8 mouse cellular contexts compared by ENCODE assay signal in the genomic region with DNA sequence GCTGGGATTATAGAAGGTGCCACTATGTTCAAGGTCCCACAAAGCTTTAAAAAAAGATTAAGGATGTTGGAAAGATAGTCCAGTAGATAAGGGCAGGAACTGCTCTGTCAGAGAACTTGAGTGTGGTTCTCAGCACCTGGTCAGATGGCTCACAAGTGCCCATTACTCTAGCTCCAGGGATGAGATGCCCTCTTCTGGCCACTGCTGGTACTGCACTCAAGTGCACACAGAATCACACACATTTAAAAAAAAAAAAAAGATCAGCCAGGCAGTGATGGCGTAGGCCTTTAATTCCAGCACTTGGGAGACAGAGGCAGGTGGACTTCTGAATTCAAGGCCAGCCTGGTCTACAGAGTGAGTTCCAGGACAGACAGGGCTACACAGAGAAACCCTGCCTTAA. TPM values are rescaled to one million over a fixed set of nuclear protein-coding genes. Genes with fewer than 3 reads are reported as not detected.
DNase-seq lines count a peak whose midpoint lies in the region; ATAC-seq lines count a peak whose summit lies in the region.

No protein-coding gene starts in this region.

- H3K36me3 ChIP-seq in limb, embryonic 11.5 days (ENCODE audit: control insufficient read depth, insufficient read depth, low read length): no peaks in the 10 kb centered on the region; the same call in 1 of the 2 replicates

- H3K27ac ChIP-seq in limb, embryonic 11.5 days (replicated peaks; ENCODE audit: low read depth, low read length): no peak overlapping the region

- H3K9me3 ChIP-seq in limb, embryonic 11.5 days (ENCODE audit: control insufficient read depth, low read length): no peaks in the 10 kb centered on the region

- intact Hi-C loops in left cerebral cortex, postnatal 14 days (cut with DNase I): no loop called here
- intact Hi-C loops in left cerebral cortex, postnatal 25 days (cut with DNase I): loop anchor here (10.0 kb wide), 1 partner anchor 283 kb away; no protein-coding TSS in a partner anchor

- DNase-seq in cerebellum, postnatal 14 days: peak; percentile 39 to 74
- no peak for DNase-seq in cerebellum, adult 9-10 months
- peak; percentile 26 to 56 for DNase-seq in left cerebral cortex, postnatal 14 days (ENCODE audit: low spot score in 2 of 2)
- DNase-seq in left cerebral cortex, postnatal 25 days (ENCODE audit: low spot score in 2 of 2): no peak
- DNase-seq in MN1 (ENCODE audit: low spot score): peak; percentile 33
- peak; percentile 63 for DNase-seq in limb, embryonic 11.5 days (ENCODE audit: low spot score)
- DNase-seq in thymus, postnatal 25 days: peak; percentile 53
- no peak for DNase-seq in layer of hippocampus, postnatal 36 days

- no peak for ATAC-seq in limb, embryonic 11.5 days (ENCODE audit: insufficient number of reproducible peaks, low FRiP score, low TSS enrichment, low read depth)

- no peak overlapping the region for H3K9ac ChIP-seq in limb, embryonic 11.5 days (ENCODE audit: low read length)

- 85% methylated on average over 1 of the region's 1 CpGs for WGBS in limb, embryonic 11.5 days

- no peak overlapping the region for H3K4me2 ChIP-seq in limb, embryonic 11.5 days (ENCODE audit: low read depth, severe bottlenecking)

- no peak overlapping the region for H3K4me3 ChIP-seq in limb, embryonic 11.5 days (ENCODE audit: low read depth, low read length)

- H3K4me1 ChIP-seq in limb, embryonic 11.5 days (ENCODE audit: control insufficient read depth, insufficient read depth, low read length): no peaks in the 10 kb centered on the region

- H3K27me3 ChIP-seq in limb, embryonic 11.5 days (ENCODE audit: control insufficient read depth, insufficient read depth, low read length): no peaks in the 10 kb centered on the region

RNA-seq across cellular contexts. Expression of a gene that starts 25.3 kb away (rescaled TPM):
- total RNA-seq in left cerebral cortex, postnatal 14 days (2021): 10 to 100 TPM; 32.4 to 35.0 TPM
- total RNA-seq in left cerebral cortex, postnatal 25 days (2021): 10 to 100 TPM; 36.4 to 40.0 TPM
- polyA plus RNA-seq in limb, embryonic 11.5 days (2014; fragmentation: Nextera tagmentation; extraction: Ambion mirVana): 13.3 and 13.4 TPM in 2 replicates
- total RNA-seq in layer of hippocampus, postnatal 36 days (2021): 10 to 100 TPM; 34.2 to 36.6 TPM

RNA-seq across cellular contexts. Expression of a gene that starts 45.3 kb away (rescaled TPM):
- total RNA-seq in left cerebral cortex, postnatal 14 days (2021): 10 to 100 TPM; 84.5 to 90.8 TPM
- 10 to 100 TPM; 81.1 to 89.5 TPM for total RNA-seq in left cerebral cortex, postnatal 25 days (2021)
- polyA plus RNA-seq in limb, embryonic 11.5 days (2014; fragmentation: Nextera tagmentation; extraction: Ambion mirVana): 93.9 and 97.4 TPM in 2 replicates
- total RNA-seq in layer of hippocampus, postnatal 36 days (2021): 10 to 100 TPM; 95.8 to 96.4 TPM

Comparison
In these comparisons a context has a peak if more than half of its experiments do, and no peak if none do; other contexts are left out.
1. DNase-seq: peak in cerebellum, postnatal 14 days (2 of 2), left cerebral cortex, postnatal 14 days (2 of 2), MN1 (single experiment), limb, embryonic 11.5 days (single experiment) and thymus, postnatal 25 days (single experiment); none in cerebellum, adult 9-10 months (single experiment), left cerebral cortex, postnatal 25 days (0 of 2) and layer of hippocampus, postnatal 36 days (0 of 2).